Mouse (Mus musculus) CH12.LX (cell line): ENCODE measurements at regions not wholly inside any gene's neighbourhood (a gene's known extent, or its start where the extent isn't known, plus 50 kb on each side); places are given as distances from the start of the nearest gene placed in this dataset.

Experiments used
- DNase-seq: peaks from one replicate; pipeline ENCODE4 v3.0.0-alpha.2; 2013; ENCODE audit errors: extremely low read depth
- H3K27ac ChIP-seq: 2 replicates; pipeline ENCODE4 v1.5.1; 2012; ENCODE audit warnings: low read depth, mild to moderate bottlenecking, control low read depth, moderate library complexity; ENCODE audit not compliant: insufficient read depth
- H3K27me3 ChIP-seq: replicated peaks from 2 replicates; pipeline ENCODE3; 2012; ENCODE audit warnings: inconsistent platforms
- H3K36me3 ChIP-seq, 2 experiments: replicated peaks in 1 of 2; 2 replicates each; pipeline versions ENCODE3 to v1.6.1; 2012; ENCODE audit warnings: inconsistent platforms in 1 of 2, low read length in 1 of 2, mild to moderate bottlenecking in 1 of 2, mixed read lengths in 1 of 2, moderate library complexity in 1 of 2; ENCODE audit not compliant: control insufficient read depth in 1 of 2, insufficient read depth in 1 of 2
- H3K4me1 ChIP-seq, 2 experiments: 2 replicates each; pipeline ENCODE4 v1.6.1; 2012; ENCODE audit warnings: inconsistent platforms in 1 of 2, moderate library complexity in 1 of 2; ENCODE audit not compliant: insufficient read depth in 2 of 2, control insufficient read depth in 1 of 2
- H3K4me2 ChIP-seq: 2 replicates; pipeline ENCODE4 v1.6.1; 2012; ENCODE audit warnings: low read depth, mild to moderate bottlenecking, control low read depth; ENCODE audit not compliant: poor library complexity, insufficient read depth, severe bottlenecking
- H3K4me3 ChIP-seq, 3 experiments: fragments of 150-350 bp in 1 of 3; sonication (generic) in 1 of 3; replicated peaks in 1 of 3; 2 replicates each; pipeline versions ENCODE3 to v1.5.1; 2011 to 2012; ENCODE audit warnings: low read depth in 2 of 3, low read length in 2 of 3, mild to moderate bottlenecking in 2 of 3, moderate library complexity in 2 of 3, control low read depth in 1 of 3, improper control_type of control experiment in 1 of 3, inconsistent platforms in 1 of 3, mixed read lengths in 1 of 3; ENCODE audit not compliant: poor library complexity in 1 of 3
- H3K79me2 ChIP-seq: replicated peaks from 2 replicates; pipeline ENCODE4 v1.6.1; 2012; ENCODE audit warnings: mild to moderate bottlenecking, moderate library complexity; ENCODE audit not compliant: control insufficient read depth, poor library complexity, insufficient read depth, severe bottlenecking; ENCODE audit errors: extremely low read depth
- H3K9ac ChIP-seq: 2 replicates; pipeline ENCODE4 v1.6.1; 2012; ENCODE audit warnings: low read depth, mild to moderate bottlenecking, control low read depth, moderate library complexity; ENCODE audit not compliant: insufficient read depth
- H3K9me3 ChIP-seq: replicated peaks from 2 replicates; pipeline ENCODE3; 2012; ENCODE audit warnings: low read length, inconsistent platforms, mixed read lengths
- BHLHE40 ChIP-seq: IDR thresholded peaks from 2 replicates; pipeline ENCODE4 v1.6.1; 2011; ENCODE audit warnings: mild to moderate bottlenecking, low read depth, low read length, improper control_type of control experiment
- ELF1 ChIP-seq: IDR thresholded peaks from 2 replicates; pipeline ENCODE4 v1.6.1; 2014; ENCODE audit warnings: low read depth, mild to moderate bottlenecking, inconsistent platforms, low read length, improper control_type of control experiment
- ETS1 ChIP-seq: conservative IDR thresholded peaks from 2 replicates; pipeline ENCODE4 v1.6.1; 2012; ENCODE audit warnings: low read depth, mild to moderate bottlenecking, inconsistent platforms, low read length, improper control_type of control experiment, moderate library complexity
- HCFC1 ChIP-seq: IDR thresholded peaks from 2 replicates; pipeline ENCODE4 v1.6.1; 2012; ENCODE audit warnings: low read depth, mild to moderate bottlenecking, inconsistent platforms, low read length, improper control_type of control experiment
- JUN ChIP-seq: IDR thresholded peaks from 2 replicates; pipeline ENCODE4 v1.6.1; 2011; ENCODE audit warnings: low read depth, mild to moderate bottlenecking, low read length, improper control_type of control experiment, moderate library complexity; ENCODE audit not compliant: insufficient read depth
- MEF2A ChIP-seq: IDR thresholded peaks from 2 replicates; pipeline ENCODE4 v1.6.1; 2014; ENCODE audit warnings: low read depth, mild to moderate bottlenecking, inconsistent platforms, low read length, improper control_type of control experiment, borderline replicate concordance
- NELFE ChIP-seq: IDR thresholded peaks from 2 replicates; pipeline ENCODE4 v1.6.1; 2011; ENCODE audit warnings: low read depth, low read length, improper control_type of control experiment
- POLR2AphosphoS2 ChIP-seq: IDR thresholded peaks from 2 replicates; pipeline ENCODE4 v1.6.1; 2011; ENCODE audit warnings: low read depth, low read length, improper control_type of control experiment
- UBTF ChIP-seq: IDR thresholded peaks from 2 replicates; pipeline ENCODE4 v1.6.1; 2012; ENCODE audit warnings: low read depth, mild to moderate bottlenecking, inconsistent platforms, low read length, improper control_type of control experiment, moderate library complexity
- ZMIZ1 ChIP-seq: IDR thresholded peaks from 2 replicates; pipeline ENCODE4 v1.6.1; 2012; ENCODE audit warnings: low read depth, mild to moderate bottlenecking, inconsistent platforms, low read length, improper control_type of control experiment
- ZNF384 ChIP-seq: IDR thresholded peaks from 2 replicates; pipeline ENCODE4 v1.6.1; 2012; ENCODE audit warnings: low read depth, low read length, improper control_type of control experiment, inconsistent platforms
- dilution Hi-C: fragments of 300-500 bp; cut with MboI; formaldehyde crosslinking; loops from 2 replicates; pipeline ENCODE4 v1.14.3; 2020; ENCODE audit warnings: low sequenced_read_pairs; ENCODE audit not compliant: extremely low pct_unique_long_range_greater_than_20kb, extremely low pct_ligation_motif_present
- in situ Hi-C: fragments of 300-500 bp; cut with MboI; formaldehyde crosslinking; loops from 3 replicates; pipeline ENCODE4 v1.14.3; 2019; ENCODE audit warnings: low sequenced_read_pairs, low pct_ligation_motif_present, low pct_unique_long_range_greater_than_20kb, mixed read lengths

DNA sequence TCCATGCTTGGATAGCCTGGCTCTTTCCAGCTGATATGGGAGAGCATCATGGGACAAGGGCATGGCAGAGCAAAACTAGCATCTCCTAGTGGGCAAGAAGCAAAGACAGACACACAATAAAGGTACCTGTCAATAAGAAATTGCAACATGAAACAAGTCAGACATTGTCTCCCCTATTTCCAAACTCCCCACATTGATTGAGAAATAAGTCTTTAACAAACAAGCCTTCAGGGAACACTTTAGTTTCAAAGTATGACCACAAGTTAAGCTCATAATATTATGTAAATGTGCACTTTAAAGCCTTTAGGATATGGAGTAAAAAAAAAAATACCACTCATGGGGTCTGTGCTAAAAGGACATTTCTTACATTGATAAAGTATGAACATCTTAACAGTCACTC is 51.5 kb upstream of the Speer4f2 start:
- Histone ChIP-seq H3K4me2 (no peak overlapping the region), H3K9ac (no peak overlapping the region), H3K27me3 (no peaks in the 10 kb centered on the region), H3K9me3 (no peaks in the 10 kb centered on the region), H3K4me3 (no peak overlapping the region), H3K27ac (no peak overlapping the region), H3K79me2 (no peaks in the 10 kb centered on the region), H3K36me3 (no peaks in the 10 kb centered on the region), H3K4me1 (no peaks in the 10 kb centered on the region)
- dilution Hi-C loops (no loop called here), in situ Hi-C loops (no loop called here)
- TF ChIP-seq ZMIZ1: no peak
- TF ChIP-seq NELFE: no peak
- no peak for TF ChIP-seq MEF2A
- TF ChIP-seq JUN: no peak
- no peak for TF ChIP-seq ETS1
- no peak for TF ChIP-seq ELF1
- no peak for TF ChIP-seq POLR2AphosphoS2
- TF ChIP-seq UBTF: no peak
- no peak for TF ChIP-seq BHLHE40
- no peak for TF ChIP-seq HCFC1
- no peak for TF ChIP-seq ZNF384
- no peak for DNase-seq
